Mouse (Mus musculus) lung, embryonic 14.5 days (tissue): ENCODE measurements around the gene Lrmda. TPM values are rescaled to one million over a fixed set of nuclear protein-coding genes. Genes with fewer than 3 reads are reported as not detected.
A peak's percentile ranks its signal among the peaks of the same experiment; 100 is the strongest.

Source experiments
- ATAC-seq: fragments of 200-750 bp; cut with Nextera tagmentation; 2 replicates; pipeline ENCODE4 v1.8.0; 2017; ENCODE audit warnings: mild to moderate bottlenecking, moderate TSS enrichment, moderate library complexity; ENCODE audit not compliant: insufficient read depth
- DNase-seq: peaks from one replicate; pipeline ENCODE4 v3.0.0-alpha.2; 2015
- H3K27ac ChIP-seq: fragments of 300-500 bp; sonication (generic); 2 replicates; pipeline ENCODE4 v1.5.1; 2014; ENCODE audit warnings: low read depth, mild to moderate bottlenecking, moderate library complexity
- H3K27me3 ChIP-seq: fragments of 300-500 bp; sonication (generic); 2 replicates; pipeline ENCODE4 v1.6.1; 2014; ENCODE audit warnings: low read length, control low read depth; ENCODE audit not compliant: insufficient read depth
- H3K36me3 ChIP-seq: fragments of 300-500 bp; sonication (generic); 2 replicates; pipeline ENCODE4 v1.6.1; 2014; ENCODE audit warnings: control low read depth; ENCODE audit not compliant: insufficient read depth
- H3K4me1 ChIP-seq: fragments of 300-500 bp; sonication (generic); 2 replicates; pipeline ENCODE4 v1.6.1; 2014; ENCODE audit warnings: antibody characterized with exemption, control low read depth; ENCODE audit not compliant: insufficient read depth
- H3K4me2 ChIP-seq: fragments of 300-500 bp; sonication (generic); 2 replicates; pipeline ENCODE4 v1.6.1; 2014; ENCODE audit warnings: mild to moderate bottlenecking
- H3K4me3 ChIP-seq: fragments of 300-500 bp; sonication (generic); 2 replicates; pipeline ENCODE4 v1.5.1; 2014; ENCODE audit warnings: low read depth, low read length
- H3K9ac ChIP-seq: fragments of 300-500 bp; sonication (generic); 2 replicates; pipeline ENCODE4 v1.6.1; 2014
- H3K9me3 ChIP-seq: fragments of 300-500 bp; sonication (generic); 2 replicates; pipeline ENCODE4 v1.6.1; 2016; ENCODE audit warnings: low read depth, low read length, control low read depth
- CTCF ChIP-seq: IDR thresholded peaks from 2 replicates; pipeline ENCODE4 v1.5.1; 2016; ENCODE audit warnings: antibody characterized with exemption, low read depth
- WGBS: fragments of 180-500 bp; shearing (Covaris S2); extraction: QIAGEN DNeasy Blood & Tissue Kit; methylation state at CpG from one replicate; pipeline ENCODE4 v1.1.7; 2014; 5-methylcytosine and 5-hydroxymethylcytosine counted together
- polyA plus RNA-seq: library from polyadenylated mRNA; unstranded; fragments of >200 nt; fragmentation: Nextera tagmentation; extraction: Ambion mirVana; gene quantifications from 2 replicates; pipeline ENCODE4 v1.2.1, GENCODE M21; 2014

The Lrmda gene
- polyA plus RNA-seq, 1 experiment from 2014 or later = 1.1 TPM

- Histone ChIP-seq H3K27me3 (no peaks in the 10 kb centered on the region), H3K4me2 (no peak overlapping the region), H3K36me3 (no peaks in the 10 kb centered on the region), H3K27ac (no peak overlapping the region), H3K4me3 (no peak overlapping the region), H3K9me3 (no peaks in the 10 kb centered on the region), H3K9ac (no peak overlapping the region), H3K4me1 (no peaks in the 10 kb centered on the region)
- DNase-seq (peak; percentile 31), ATAC-seq (no peak)
- 41% methylated on average over 3 of the region's 3 CpGs for WGBS
- no peak for TF ChIP-seq CTCF
These were observed 514.0 kb downstream of the Lrmda start for GRCm38 (mm10) chr14:22533501-22533900.

DNA sequence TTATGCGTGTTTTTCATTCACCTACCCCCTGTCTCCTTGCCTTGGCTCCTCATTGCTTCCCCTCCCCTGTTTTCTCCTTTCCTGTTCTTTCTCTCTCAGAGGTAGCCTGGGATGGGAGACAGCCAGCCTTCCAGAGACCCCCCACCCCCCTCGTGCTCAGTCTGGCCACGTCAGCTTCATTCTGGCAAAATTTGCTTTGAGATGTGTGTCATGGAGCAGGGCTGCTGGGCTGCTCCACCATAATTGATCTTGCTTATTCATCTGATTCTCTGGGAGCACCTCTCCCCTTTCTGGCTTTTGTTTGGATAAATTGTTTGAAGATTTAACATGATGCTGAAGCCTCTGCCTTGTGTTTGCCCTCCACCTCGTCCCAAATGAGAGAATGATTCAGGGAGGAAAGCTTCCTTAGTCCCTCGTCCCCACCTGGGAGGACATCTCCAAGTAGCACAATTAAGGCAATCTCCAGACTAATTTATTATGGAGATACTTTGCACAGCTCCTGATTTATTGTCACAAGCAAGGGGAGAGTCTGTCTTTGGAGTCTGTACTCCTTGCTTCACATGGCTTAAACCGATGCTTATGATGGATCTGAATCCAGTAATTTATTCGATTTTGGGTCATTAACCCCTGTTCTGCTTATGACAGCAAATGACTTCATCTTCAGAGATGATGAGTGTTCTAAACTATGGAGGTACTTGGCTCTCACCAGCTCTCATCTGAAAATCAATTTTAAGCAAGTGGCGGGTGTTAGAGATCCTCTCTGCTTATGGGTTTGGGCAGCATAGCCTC lies 526.6 kb downstream of the Lrmda start:
- no peak for DNase-seq

GRCm38 (mm10) chr14:22546676-22546984 lies 527.1 kb downstream of the Lrmda start:
- Histone ChIP-seq H3K27me3 (no peaks in the 10 kb centered on the region), H3K4me1 (no peaks in the 10 kb centered on the region), H3K9ac (no peak overlapping the region), H3K27ac (no peak overlapping the region), H3K36me3 (no peaks in the 10 kb centered on the region), H3K9me3 (no peaks in the 10 kb centered on the region), H3K4me2 (no peak overlapping the region), H3K4me3 (no peak overlapping the region)
- TF ChIP-seq CTCF = no peak
- no peak for DNase-seq
- ATAC-seq = no peak
- 46% methylated on average over 4 of the region's 4 CpGs for WGBS

More for the DNA sequence above, 526.6 kb downstream of the Lrmda start:
- Histone ChIP-seq H3K27ac (no peak overlapping the region), H3K36me3 (no peaks in the 10 kb centered on the region), H3K9me3 (no peaks in the 10 kb centered on the region), H3K4me1 (no peaks in the 10 kb centered on the region), H3K9ac (no peak overlapping the region), H3K27me3 (no peaks in the 10 kb centered on the region), H3K4me3 (no peak overlapping the region), H3K4me2 (no peak overlapping the region)
- WGBS = 43% methylated on average over 8 of the region's 8 CpGs
- TF ChIP-seq CTCF = no peak
- no peak for ATAC-seq

GRCm38 (mm10) chr14:22548286-22548685 lies 528.8 kb downstream of the Lrmda start:
- Histone ChIP-seq H3K4me1 (no peaks in the 10 kb centered on the region), H3K27ac (no peak overlapping the region), H3K9ac (no peak overlapping the region), H3K36me3 (no peaks in the 10 kb centered on the region), H3K27me3 (no peaks in the 10 kb centered on the region), H3K4me3 (no peak overlapping the region), H3K9me3 (no peaks in the 10 kb centered on the region), H3K4me2 (no peak overlapping the region)
- ATAC-seq = no peak
- DNase-seq = no peak
- 25% methylated on average over 2 of the region's 2 CpGs for WGBS
- no peak for TF ChIP-seq CTCF

GRCm38 (mm10) chr14:22549166-22549565 lies 529.7 kb downstream of the Lrmda start:
- Histone ChIP-seq H3K27me3 (no peaks in the 10 kb centered on the region), H3K4me3 (no peak overlapping the region), H3K27ac (no peak overlapping the region), H3K4me1 (no peaks in the 10 kb centered on the region), H3K9ac (no peak overlapping the region), H3K36me3 (no peaks in the 10 kb centered on the region), H3K9me3 (no peaks in the 10 kb centered on the region), H3K4me2 (no peak overlapping the region)
- no peak for TF ChIP-seq CTCF
- ATAC-seq = no peak
- WGBS = 85% methylated on average over 2 of the region's 2 CpGs
- no peak for DNase-seq

GRCm38 (mm10) chr14:22552358-22552757 lies 532.8 kb downstream of the Lrmda start:
- TF ChIP-seq CTCF = peak; percentile 16; the same call in 1 of the 2 replicates
- no peaks in the 10 kb centered on the region for H3K36me3 ChIP-seq
- no peaks in the 10 kb centered on the region for H3K4me1 ChIP-seq
- no peaks in the 10 kb centered on the region for H3K9me3 ChIP-seq
- H3K27ac ChIP-seq = no peak overlapping the region
- ATAC-seq (no peak), DNase-seq (no peak)
- 70% methylated on average over 4 of the region's 4 CpGs for WGBS
- H3K4me2 ChIP-seq = no peak overlapping the region
- no peak overlapping the region for H3K4me3 ChIP-seq
- H3K27me3 ChIP-seq = no peaks in the 10 kb centered on the region
- H3K9ac ChIP-seq = no peak overlapping the region

DNA sequence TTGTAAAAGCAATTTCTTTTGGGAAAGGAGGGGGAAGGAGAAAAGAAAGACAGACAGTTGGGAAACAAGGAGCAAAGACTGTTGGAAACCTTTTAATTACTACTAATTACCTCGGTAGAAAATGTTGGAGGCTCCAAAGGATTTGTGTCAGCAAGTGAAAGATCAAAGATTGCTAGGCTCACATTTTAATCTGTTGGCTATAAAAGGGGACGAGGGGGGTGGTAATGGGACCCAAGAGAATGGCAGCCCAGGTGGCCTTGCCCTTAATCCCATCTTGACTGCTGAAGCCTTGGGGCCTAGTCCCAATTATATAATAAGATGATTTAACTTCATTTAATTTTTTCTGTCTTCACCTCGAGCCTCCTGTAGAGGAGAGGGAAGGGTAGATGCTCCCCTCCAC lies 533.3 kb downstream of the Lrmda start:
- H3K27ac ChIP-seq = no peak overlapping the region
- H3K27me3 ChIP-seq = no peaks in the 10 kb centered on the region
- H3K9ac ChIP-seq = no peak overlapping the region
- no peaks in the 10 kb centered on the region for H3K9me3 ChIP-seq
- DNase-seq (no peak), ATAC-seq (no peak)
- no peak for TF ChIP-seq CTCF
- H3K4me3 ChIP-seq = no peak overlapping the region
- WGBS = 64% methylated on average over 3 of the region's 3 CpGs
- no peaks in the 10 kb centered on the region for H3K4me1 ChIP-seq
- no peaks in the 10 kb centered on the region for H3K36me3 ChIP-seq
- H3K4me2 ChIP-seq = no peak overlapping the region
